Mouse (Mus musculus) urinary bladder, postnatal 10 days (tissue): Measurements from ENCODE around the gene 1700109H08Rik.
"Not testable (repeated sequence)": the region's sequence is repeated elsewhere in the genome, so short reads cannot be mapped to it uniquely, and the experiment has no call there.

Experiments
- DNase-seq: peaks from one replicate; pipeline ENCODE4 v3.0.0; 2022; ENCODE audit warnings: low spot score

Gene 1700109H08Rik

GRCm38 (mm10) chr5:3600298-3600697 is 28.9 kb downstream of the 1700109H08Rik start:
- no peak for DNase-seq

GRCm38 (mm10) chr5:3600790-3601189 is 29.4 kb downstream of the 1700109H08Rik start:
- no peak for DNase-seq

DNA sequence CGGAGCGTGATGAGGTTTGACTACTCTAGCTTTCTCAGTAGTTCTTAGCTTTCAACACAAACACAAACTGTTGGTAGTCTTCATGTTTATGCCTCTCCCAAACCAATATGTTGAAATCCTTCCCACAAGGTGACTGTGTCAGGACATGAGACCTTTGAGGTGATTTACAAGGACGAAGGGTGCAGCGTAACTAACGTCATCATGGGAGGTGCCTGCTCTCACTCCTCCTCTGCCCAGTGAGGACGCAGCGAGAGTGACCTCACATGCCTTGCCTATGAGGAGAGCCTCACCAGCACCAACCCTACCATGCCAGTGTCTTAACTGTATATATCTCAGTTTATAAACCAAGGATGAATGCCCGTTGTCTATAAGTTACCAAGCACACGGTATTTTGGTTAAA is 35.7 kb downstream of the 1700109H08Rik start:
- DNase-seq: no peak

- no peak for DNase-seq
Measured at GRCm38 (mm10) chr5:3609241-3609640, 37.9 kb downstream of the 1700109H08Rik start.

DNA sequence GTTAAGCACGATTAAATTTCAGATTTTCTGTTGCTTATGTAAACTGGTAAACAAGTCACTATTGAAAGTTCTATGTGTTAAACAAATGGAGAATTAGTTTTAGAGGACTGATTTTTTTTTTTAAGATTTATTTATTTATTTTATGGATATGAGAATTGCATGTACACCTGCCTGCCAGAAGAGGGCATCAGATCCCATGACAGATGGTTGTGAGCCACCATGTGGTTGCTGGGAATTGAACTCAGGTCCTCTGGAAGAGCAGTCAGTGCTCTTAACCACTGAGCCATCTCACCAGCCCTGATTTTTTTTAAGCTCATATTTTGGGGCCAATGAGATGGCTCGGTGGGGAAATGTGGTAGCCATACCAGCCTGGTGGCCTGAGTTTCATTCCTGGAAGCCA is 40.5 kb downstream of the 1700109H08Rik start:
- not testable (repeated sequence) for DNase-seq

GRCm38 (mm10) chr5:3620486-3620885 is 49.1 kb downstream of the 1700109H08Rik start:
- DNase-seq: no peak

- DNase-seq: no peak
Measured at GRCm38 (mm10) chr5:3630055-3630454, 58.7 kb downstream of the 1700109H08Rik start.

GRCm38 (mm10) chr5:3631512-3632271 is 60.3 kb downstream of the 1700109H08Rik start:
- no peak for DNase-seq

- DNase-seq: no peak
Measured at GRCm38 (mm10) chr5:3632285-3632684, 60.9 kb downstream of the 1700109H08Rik start.

- DNase-seq: no peak
Measured at GRCm38 (mm10) chr5:3633315-3633714, 61.9 kb downstream of the 1700109H08Rik start.

DNA sequence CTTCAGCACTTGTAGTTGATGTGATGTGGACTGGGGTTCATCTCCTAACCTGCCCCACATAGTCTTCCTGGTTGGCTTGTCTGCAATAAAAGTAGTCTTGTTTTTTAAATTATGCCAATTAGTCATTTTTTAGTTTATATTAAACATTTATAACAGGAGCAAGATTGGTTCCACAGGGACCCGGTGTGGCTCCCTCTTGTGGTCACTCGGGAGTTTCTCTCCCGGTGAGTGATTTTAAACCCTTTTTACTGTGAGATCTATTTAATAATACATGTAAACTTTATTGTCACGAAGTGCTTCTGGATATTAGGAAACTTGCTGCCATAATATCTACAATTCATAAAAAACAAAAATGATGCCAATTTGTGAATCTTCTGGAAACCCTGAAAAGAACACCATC is 62.6 kb downstream of the 1700109H08Rik start:
- DNase-seq: no peak
